Mouse (Mus musculus) midbrain, embryonic 14.5 days (tissue): ENCODE data around the gene Ccdc88b. TPM values are rescaled to one million over a fixed set of nuclear protein-coding genes. Genes with fewer than 3 reads are reported as not detected.

ENCODE experiments used
- microRNA-seq: library from miRNA; unstranded; fragments of <30 nt; microRNA quantifications from one replicate; pipeline ENCODE4, GENCODE M21; 2016
- polyA plus RNA-seq: library from polyadenylated mRNA; unstranded; fragments of >200 nt; fragmentation: Nextera tagmentation; extraction: Ambion mirVana; gene quantifications from 2 replicates; pipeline ENCODE4 v1.2.1, GENCODE M21; 2014

The Ccdc88b gene
- polyA plus RNA-seq, 1 experiment from 2014 or later: 0.49 TPM

Small RNA genes within 50 kb of the gene (microRNA-seq; reads per million reads assigned to microRNA genes)
- not detected for gene Mir5046

Other genes with a start within 250 kb of the Ccdc88b start
- 6.0 and 6.8 TPM in 2 replicates for gene Rps6ka4, start 17.6 kb downstream of the Ccdc88b start, polyA plus RNA-seq
- 115 and 140 TPM in 2 replicates for gene Trmt112, start 51.5 kb upstream of the Ccdc88b start, polyA plus RNA-seq
- 215 and 328 TPM in 2 replicates for gene Prdx5, start 51.9 kb upstream of the Ccdc88b start, polyA plus RNA-seq
- gene Esrra, start 63.6 kb upstream of the Ccdc88b start, polyA plus RNA-seq: 6.9 and 13.6 TPM in 2 replicates
- gene Catsperz, start 67.2 kb upstream of the Ccdc88b start, polyA plus RNA-seq: 0.53 and 0.78 TPM in 2 replicates
- gene Kcnk4, start 76.3 kb upstream of the Ccdc88b start, polyA plus RNA-seq: 1.9 and 3.4 TPM in 2 replicates
- gene Bad, start 83.7 kb upstream of the Ccdc88b start, polyA plus RNA-seq: 77.1 and 79.3 TPM in 2 replicates
- 56.0 and 60.4 TPM in 2 replicates for gene Gpr137, start 84.3 kb upstream of the Ccdc88b start, polyA plus RNA-seq
- 198 and 257 TPM in 2 replicates for gene Ppp1r14b, start 116.8 kb upstream of the Ccdc88b start, polyA plus RNA-seq
- gene Plcb3, start 118.3 kb upstream of the Ccdc88b start, polyA plus RNA-seq: 6.3 and 8.8 TPM in 2 replicates
- 73.8 and 86.9 TPM in 2 replicates for gene Fkbp2, start 122.3 kb upstream of the Ccdc88b start, polyA plus RNA-seq
- 33.1 and 47.3 TPM in 2 replicates for gene Vegfb, start 129.4 kb upstream of the Ccdc88b start, polyA plus RNA-seq
- 23.1 and 26.7 TPM in 2 replicates for gene Dnajc4, start 134.4 kb upstream of the Ccdc88b start, polyA plus RNA-seq
- 19.4 and 20.2 TPM in 2 replicates for gene Nudt22, start 137.9 kb upstream of the Ccdc88b start, polyA plus RNA-seq
- gene Trpt1, start 137.9 kb upstream of the Ccdc88b start, polyA plus RNA-seq: 18.6 and 20.0 TPM in 2 replicates
- 1.7 and 3.0 TPM in 2 replicates for gene Fermt3, start 161.3 kb upstream of the Ccdc88b start, polyA plus RNA-seq
- gene Stip1, start 181.8 kb upstream of the Ccdc88b start, polyA plus RNA-seq: 180 and 217 TPM in 2 replicates
- gene Macrod1, start 198.6 kb upstream of the Ccdc88b start, polyA plus RNA-seq: 3.4 and 3.9 TPM in 2 replicates
- gene Flrt1, start 247.5 kb upstream of the Ccdc88b start, polyA plus RNA-seq: 7.0 and 10.2 TPM in 2 replicates